In genomic region chr2:172412454-172412853, GRCm38 (mm10) we compare ENCODE assay signal across 8 mouse cellular contexts. TPM values are rescaled to one million over a fixed set of nuclear protein-coding genes. Genes with fewer than 3 reads are reported as not detected.
A peak's percentile ranks its signal among the peaks of the same experiment; 100 is the strongest.
DNase-seq lines count a peak whose midpoint lies in the region; ATAC-seq lines count a peak whose summit lies in the region.

No protein-coding gene starts in this region.

- H3K36me3 ChIP-seq in heart, embryonic 12.5 days: no peaks in the 10 kb centered on the region
- no peaks in the 10 kb centered on the region for H3K36me3 ChIP-seq in embryonic facial prominence, embryonic 15.5 days
- no peaks in the 10 kb centered on the region for H3K36me3 ChIP-seq in neural tube, embryonic 13.5 days

- no peak overlapping the region for H3K27ac ChIP-seq in heart, embryonic 12.5 days (ENCODE audit: poor library complexity, severe bottlenecking)
- no peak overlapping the region for H3K27ac ChIP-seq in embryonic facial prominence, embryonic 15.5 days (replicated peaks)
- no peak overlapping the region for H3K27ac ChIP-seq in neural tube, embryonic 13.5 days (replicated peaks)

- H3K27me3 ChIP-seq in heart, embryonic 12.5 days (replicated peaks): peaks cover 5% of the 10 kb centered on the region; the same call in 1 of the 2 replicates
- no peaks in the 10 kb centered on the region for H3K27me3 ChIP-seq in embryonic facial prominence, embryonic 15.5 days
- H3K27me3 ChIP-seq in neural tube, embryonic 13.5 days: no peaks in the 10 kb centered on the region

- no peak for ATAC-seq in heart, embryonic 12.5 days (ENCODE audit: insufficient number of reproducible peaks, low FRiP score)
- peak; percentile 58; the same call in 1 of the 2 replicates for ATAC-seq in embryonic facial prominence, embryonic 15.5 days (ENCODE audit: insufficient number of reproducible peaks, low FRiP score, low TSS enrichment, low read depth)
- ATAC-seq in neural tube, embryonic 13.5 days (ENCODE audit: low read depth): peak; percentile 23; the same call in 1 of the 2 replicates

- peaks cover 19% of the 10 kb centered on the region for H3K4me1 ChIP-seq in heart, embryonic 12.5 days (replicated peaks)
- H3K4me1 ChIP-seq in embryonic facial prominence, embryonic 15.5 days: peaks cover 6% of the 10 kb centered on the region; the same call in 1 of the 2 replicates
- peaks cover 15% of the 10 kb centered on the region for H3K4me1 ChIP-seq in neural tube, embryonic 13.5 days (replicated peaks)

- H3K4me3 ChIP-seq in heart, embryonic 12.5 days: peak overlapping the region; percentile 14; the same call in 1 of the 2 replicates
- no peak overlapping the region for H3K4me3 ChIP-seq in embryonic facial prominence, embryonic 15.5 days (replicated peaks)
- H3K4me3 ChIP-seq in neural tube, embryonic 13.5 days: no peak overlapping the region

- no peaks in the 10 kb centered on the region for H3K9me3 ChIP-seq in heart, embryonic 12.5 days (replicated peaks)
- H3K9me3 ChIP-seq in embryonic facial prominence, embryonic 15.5 days (replicated peaks): no peaks in the 10 kb centered on the region
- H3K9me3 ChIP-seq in neural tube, embryonic 13.5 days: no peaks in the 10 kb centered on the region

- 4% methylated on average over 9 of the region's 9 CpGs for WGBS in heart, embryonic 12.5 days
- WGBS in embryonic facial prominence, embryonic 15.5 days: 2% methylated on average over 9 of the region's 9 CpGs
- 19% methylated on average over 9 of the region's 9 CpGs for WGBS in neural tube, embryonic 13.5 days

- H3K9ac ChIP-seq in heart, embryonic 12.5 days: no peak overlapping the region
- no peak overlapping the region for H3K9ac ChIP-seq in embryonic facial prominence, embryonic 15.5 days
- no peak overlapping the region for H3K9ac ChIP-seq in neural tube, embryonic 13.5 days

- DNase-seq in heart, adult 8-10 months (ENCODE audit: low spot score): no peak
- DNase-seq in liver: peak; percentile 28
- no peak for DNase-seq in layer of hippocampus, adult 9-10 months (ENCODE audit: low spot score)
- no peak for DNase-seq in left cerebral cortex, adult 8-10 months (ENCODE audit: low spot score in 2 of 2)
- no peak for DNase-seq in layer of hippocampus, adult 8-10 months (ENCODE audit: low spot score in 2 of 2)

- H3K4me2 ChIP-seq in heart, embryonic 12.5 days: peak overlapping the region; percentile 50
- peak overlapping the region; percentile 23; the same call in 1 of the 2 replicates for H3K4me2 ChIP-seq in embryonic facial prominence, embryonic 15.5 days (replicated peaks)
- H3K4me2 ChIP-seq in neural tube, embryonic 13.5 days: peak overlapping the region; percentile 28; the same call in 1 of the 2 replicates

RNA-seq across cellular contexts. Expression of gene Cass4, which starts 18.9 kb away (rescaled TPM):
- polyA plus RNA-seq in heart, embryonic 12.5 days (2016; fragmentation: Nextera tagmentation; extraction: Ambion mirVana): 0.28 and 0.36 TPM in 2 replicates
- total RNA-seq in heart, adult 8-10 months (2022): under 1 TPM; 0.09 to 0.53 (median 0.35) TPM
- 0.79 and 1.1 TPM in 2 replicates for polyA plus RNA-seq in embryonic facial prominence, embryonic 15.5 days (2015; fragmentation: Nextera tagmentation; extraction: Ambion mirVana)
- 0.22 and 0.46 TPM in 2 replicates for polyA plus RNA-seq in neural tube, embryonic 13.5 days (2015; fragmentation: Nextera tagmentation; extraction: Ambion mirVana)
- under 1 TPM; 0.19 to 0.46 (median 0.37) TPM for total RNA-seq in left cerebral cortex, adult 8-10 months (2022)
- under 1 TPM in 3 of 4 experiments, not detected in 1; 0.31 to 0.55 (median 0.33) TPM for total RNA-seq in layer of hippocampus, adult 8-10 months (2022)

RNA-seq across cellular contexts. Expression of gene Rtf2, which starts 27.9 kb away (rescaled TPM):
- polyA plus RNA-seq in heart, embryonic 12.5 days (2016; fragmentation: Nextera tagmentation; extraction: Ambion mirVana): 46.5 and 49.3 TPM in 2 replicates
- 10 to 100 TPM; 30.2 to 38.1 (median 31.4) TPM for total RNA-seq in heart, adult 8-10 months (2022)
- 75.8 and 79.2 TPM in 2 replicates for polyA plus RNA-seq in embryonic facial prominence, embryonic 15.5 days (2015; fragmentation: Nextera tagmentation; extraction: Ambion mirVana)
- polyA plus RNA-seq in neural tube, embryonic 13.5 days (2015; fragmentation: Nextera tagmentation; extraction: Ambion mirVana): 103 and 105 TPM in 2 replicates
- total RNA-seq in left cerebral cortex, adult 8-10 months (2022): 10 to 100 TPM; 67.7 to 75.2 (median 72.8) TPM
- total RNA-seq in layer of hippocampus, adult 8-10 months (2022): 10 to 100 TPM; 68.3 to 71.7 (median 70.8) TPM

RNA-seq across cellular contexts. Expression of gene Cstf1, which starts 42.0 kb away (rescaled TPM):
- 34.6 and 35.2 TPM in 2 replicates for polyA plus RNA-seq in heart, embryonic 12.5 days (2016; fragmentation: Nextera tagmentation; extraction: Ambion mirVana)
- total RNA-seq in heart, adult 8-10 months (2022): 10 to 100 TPM; 15.6 to 18.9 (median 17.9) TPM
- 31.7 and 38.0 TPM in 2 replicates for polyA plus RNA-seq in embryonic facial prominence, embryonic 15.5 days (2015; fragmentation: Nextera tagmentation; extraction: Ambion mirVana)
- 26.3 and 30.5 TPM in 2 replicates for polyA plus RNA-seq in neural tube, embryonic 13.5 days (2015; fragmentation: Nextera tagmentation; extraction: Ambion mirVana)
- total RNA-seq in left cerebral cortex, adult 8-10 months (2022): 10 to 100 TPM; 24.8 to 36.1 (median 29.7) TPM
- 10 to 100 TPM; 23.7 to 28.8 (median 26.9) TPM for total RNA-seq in layer of hippocampus, adult 8-10 months (2022)

RNA-seq across cellular contexts. Expression of gene Aurka, which starts 42.1 kb away (rescaled TPM):
- polyA plus RNA-seq in heart, embryonic 12.5 days (2016; fragmentation: Nextera tagmentation; extraction: Ambion mirVana): 102 and 106 TPM in 2 replicates
- 1 to 10 TPM in 2 of 4 experiments, under 1 TPM in 2; 0.53 to 1.6 (median 0.83) TPM for total RNA-seq in heart, adult 8-10 months (2022)
- polyA plus RNA-seq in embryonic facial prominence, embryonic 15.5 days (2015; fragmentation: Nextera tagmentation; extraction: Ambion mirVana): 76.0 and 84.8 TPM in 2 replicates
- 20.9 and 23.3 TPM in 2 replicates for polyA plus RNA-seq in neural tube, embryonic 13.5 days (2015; fragmentation: Nextera tagmentation; extraction: Ambion mirVana)
- total RNA-seq in left cerebral cortex, adult 8-10 months (2022): 1 to 10 TPM in 3 of 4 experiments, under 1 TPM in 1; 0.93 to 2.3 (median 1.8) TPM
- total RNA-seq in layer of hippocampus, adult 8-10 months (2022): 1 to 10 TPM; 1.1 to 2.4 (median 1.5) TPM

RNA-seq across cellular contexts. Expression of gene Gcnt7, which starts 45.9 kb away (rescaled TPM):
- 1.1 and 1.4 TPM in 2 replicates for polyA plus RNA-seq in heart, embryonic 12.5 days (2016; fragmentation: Nextera tagmentation; extraction: Ambion mirVana)
- total RNA-seq in heart, adult 8-10 months (2022): not detected
- polyA plus RNA-seq in embryonic facial prominence, embryonic 15.5 days (2015; fragmentation: Nextera tagmentation; extraction: Ambion mirVana): 1.9 and 2.1 TPM in 2 replicates
- 0.61 and 1.1 TPM in 2 replicates for polyA plus RNA-seq in neural tube, embryonic 13.5 days (2015; fragmentation: Nextera tagmentation; extraction: Ambion mirVana)
- total RNA-seq in left cerebral cortex, adult 8-10 months (2022): not detected
- total RNA-seq in layer of hippocampus, adult 8-10 months (2022): not detected
